Mouse (Mus musculus): ENCODE measurements around the gene Kmt2b. TPM values are rescaled to one million over a fixed set of nuclear protein-coding genes. Genes with fewer than 3 reads are reported as not detected.

Kmt2b gene
- polyA plus RNA-seq, 1 experiment from 2014 or later: 14.3 TPM

DNA sequence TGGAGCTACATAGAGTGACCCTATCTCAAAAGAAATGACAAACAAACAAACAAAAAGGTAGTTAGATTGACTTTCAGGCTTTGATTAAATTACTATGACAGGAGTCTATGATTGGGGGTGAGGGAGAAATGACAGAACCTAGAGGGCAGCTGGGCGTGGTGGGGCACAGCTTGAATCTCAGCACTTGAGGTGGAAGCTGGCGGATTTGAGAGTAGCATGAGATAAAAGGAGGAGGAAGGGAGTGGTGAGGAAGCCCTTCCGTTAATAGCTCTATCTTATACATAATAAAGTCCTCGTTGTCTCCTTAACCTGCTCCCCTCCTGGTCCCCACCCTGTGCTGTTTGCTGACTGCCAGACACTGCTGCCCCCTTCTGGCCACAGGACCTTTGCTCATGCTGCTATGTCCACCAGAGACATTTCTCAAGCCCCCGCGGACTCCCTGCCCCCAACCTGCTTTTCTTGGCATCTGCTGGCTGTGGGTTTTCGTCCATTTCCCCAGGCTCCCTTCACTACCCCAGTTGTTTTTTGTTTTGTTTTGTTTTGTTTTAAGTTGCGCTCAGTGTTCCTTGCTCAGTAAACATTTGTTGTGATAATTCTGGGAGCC lies 19.3 kb upstream of the Kmt2b start:
- Histone ChIP-seq H3K4me1 (replicated peaks; ENCODE audit: control insufficient read depth, insufficient read depth, low read length) (no peaks in the 10 kb centered on the region), H3K9me3 (ENCODE audit: control insufficient read depth, low read length) (no peaks in the 10 kb centered on the region), H3K27ac (ENCODE audit: low read depth, low read length) (no peak overlapping the region), H3K4me2 (ENCODE audit: low read depth, low read length, severe bottlenecking) (no peak overlapping the region), H3K4me3 (ENCODE audit: low read depth, low read length) (no peak overlapping the region), H3K9ac (ENCODE audit: low read length) (no peak overlapping the region), H3K27me3 (ENCODE audit: control insufficient read depth, insufficient read depth, low read length) (no peaks in the 10 kb centered on the region), H3K36me3 (ENCODE audit: control insufficient read depth, insufficient read depth, low read length) (no peaks in the 10 kb centered on the region)
- WGBS: 32% methylated on average over 8 of the region's 8 CpGs
- peak; percentile 78 for DNase-seq (ENCODE audit: low spot score)
- peak; percentile 56 for ATAC-seq (replicated peaks; ENCODE audit: low FRiP score)

DNA sequence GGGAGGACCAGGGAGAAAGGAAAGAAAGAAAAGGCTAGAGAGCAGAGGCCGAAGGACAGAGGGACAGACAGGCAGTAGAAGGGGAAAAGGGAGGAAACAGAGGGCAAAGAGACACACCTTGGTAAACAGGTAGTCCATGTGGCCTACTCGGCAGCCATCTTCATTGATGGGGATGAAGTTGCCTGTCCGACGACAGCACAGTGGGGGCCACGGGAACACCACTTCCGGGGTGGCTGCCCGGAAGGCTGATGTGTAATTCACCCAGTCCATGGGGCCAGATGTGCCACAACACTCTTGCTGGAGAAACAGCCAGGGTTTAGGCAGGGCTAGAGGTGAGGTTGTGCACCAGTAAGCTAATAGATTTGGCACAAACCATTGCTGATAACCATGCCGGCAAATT lies 16.4 kb upstream of the Kmt2b start:
- no peaks in the 10 kb centered on the region for H3K27me3 ChIP-seq (ENCODE audit: control insufficient read depth, insufficient read depth, low read length)
- no peak overlapping the region for H3K4me3 ChIP-seq (ENCODE audit: low read depth, low read length)
- no peak overlapping the region for H3K9ac ChIP-seq (ENCODE audit: low read length)
- no peaks in the 10 kb centered on the region for H3K9me3 ChIP-seq (ENCODE audit: control insufficient read depth, low read length)
- no peak overlapping the region for H3K4me2 ChIP-seq (ENCODE audit: low read depth, low read length, severe bottlenecking)
- DNase-seq (ENCODE audit: low spot score) (no peak), ATAC-seq (replicated peaks; ENCODE audit: low FRiP score) (no peak)
- H3K4me1 ChIP-seq (replicated peaks; ENCODE audit: control insufficient read depth, insufficient read depth, low read length): no peaks in the 10 kb centered on the region
- 89% methylated on average over 8 of the region's 8 CpGs for WGBS
- H3K27ac ChIP-seq (ENCODE audit: low read depth, low read length): no peak overlapping the region
- no peaks in the 10 kb centered on the region for H3K36me3 ChIP-seq (ENCODE audit: control insufficient read depth, insufficient read depth, low read length)

DNA sequence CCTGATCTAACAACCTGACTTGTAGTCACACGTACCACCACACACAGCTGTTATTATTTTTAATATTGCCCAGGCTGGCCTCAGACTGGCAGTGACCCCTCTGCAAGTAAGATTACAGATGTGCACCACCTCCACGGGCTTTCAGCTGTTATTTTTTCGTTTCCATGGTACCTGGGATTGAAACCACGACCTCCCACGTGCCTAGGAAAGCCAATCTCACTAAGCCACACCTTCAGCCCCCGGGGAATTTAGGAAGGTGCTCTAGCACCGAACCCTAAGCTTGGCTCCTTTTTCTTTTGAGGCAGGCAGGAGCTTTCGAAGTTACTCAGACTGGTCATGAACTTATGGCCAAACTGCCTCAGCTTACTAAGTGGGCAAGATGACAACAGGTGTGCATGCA lies 15.9 kb upstream of the Kmt2b start:
- Histone ChIP-seq H3K9me3 (ENCODE audit: control insufficient read depth, low read length) (no peaks in the 10 kb centered on the region), H3K36me3 (ENCODE audit: control insufficient read depth, insufficient read depth, low read length) (no peaks in the 10 kb centered on the region), H3K4me1 (replicated peaks; ENCODE audit: control insufficient read depth, insufficient read depth, low read length) (no peaks in the 10 kb centered on the region), H3K27me3 (ENCODE audit: control insufficient read depth, insufficient read depth, low read length) (no peaks in the 10 kb centered on the region), H3K4me3 (ENCODE audit: low read depth, low read length) (no peak overlapping the region), H3K27ac (ENCODE audit: low read depth, low read length) (no peak overlapping the region), H3K4me2 (ENCODE audit: low read depth, low read length, severe bottlenecking) (no peak overlapping the region), H3K9ac (ENCODE audit: low read length) (no peak overlapping the region)
- no peak for ATAC-seq (replicated peaks; ENCODE audit: low FRiP score)
- WGBS: 71% methylated on average over 8 of the region's 8 CpGs
- DNase-seq (ENCODE audit: low spot score): no peak

DNA sequence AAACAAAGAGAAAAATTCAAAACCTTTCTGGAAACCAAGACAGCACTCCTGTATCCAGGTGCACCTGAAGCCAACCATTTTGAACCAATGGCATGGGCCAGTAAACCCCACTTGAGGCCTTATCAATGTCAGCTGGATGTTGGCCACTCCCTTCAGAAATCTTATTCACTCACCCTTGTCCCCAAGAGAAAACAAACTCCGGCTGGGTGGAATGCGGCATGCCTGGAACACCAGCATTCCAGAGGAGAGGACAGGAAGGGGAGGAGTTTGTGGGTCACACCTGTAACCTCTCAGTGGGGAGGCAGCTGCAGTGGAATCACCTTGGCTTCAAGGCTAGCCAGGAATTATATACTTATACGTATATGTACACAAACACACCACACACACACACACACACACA lies 14.1 kb upstream of the Kmt2b start:
- no peaks in the 10 kb centered on the region for H3K36me3 ChIP-seq (ENCODE audit: control insufficient read depth, insufficient read depth, low read length)
- H3K9ac ChIP-seq (ENCODE audit: low read length): no peak overlapping the region
- H3K4me3 ChIP-seq (ENCODE audit: low read depth, low read length): no peak overlapping the region
- DNase-seq (ENCODE audit: low spot score): no peak
- ATAC-seq (replicated peaks; ENCODE audit: low FRiP score): no peak
- no peaks in the 10 kb centered on the region for H3K9me3 ChIP-seq (ENCODE audit: control insufficient read depth, low read length)
- no peak overlapping the region for H3K27ac ChIP-seq (ENCODE audit: low read depth, low read length)
- H3K27me3 ChIP-seq (ENCODE audit: control insufficient read depth, insufficient read depth, low read length): no peaks in the 10 kb centered on the region
- H3K4me2 ChIP-seq (ENCODE audit: low read depth, low read length, severe bottlenecking): no peak overlapping the region
- H3K4me1 ChIP-seq (replicated peaks; ENCODE audit: control insufficient read depth, insufficient read depth, low read length): no peaks in the 10 kb centered on the region
- 72% methylated on average over 3 of the region's 3 CpGs for WGBS

DNA sequence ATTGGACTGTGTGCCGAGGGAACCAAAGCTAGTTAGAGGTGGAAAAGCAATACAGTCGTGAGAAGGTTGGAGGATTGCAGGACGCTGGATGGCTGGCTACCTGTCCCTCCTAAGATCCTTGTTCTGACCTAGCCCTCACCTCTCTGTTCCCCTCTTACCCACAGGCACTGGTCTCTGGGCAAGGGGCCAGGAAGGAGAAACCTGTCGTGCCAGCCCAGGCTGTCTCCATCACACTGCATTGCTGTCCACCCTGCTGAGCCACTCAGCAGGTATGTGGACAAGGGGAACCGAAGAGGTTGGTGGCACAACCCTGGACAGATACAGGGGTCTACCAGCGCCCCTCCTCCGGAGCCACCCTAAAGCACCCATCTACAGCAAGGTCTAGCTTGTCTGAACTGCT lies 12.1 kb upstream of the Kmt2b start:
- Histone ChIP-seq H3K36me3 (ENCODE audit: control insufficient read depth, insufficient read depth, low read length) (no peaks in the 10 kb centered on the region), H3K27me3 (ENCODE audit: control insufficient read depth, insufficient read depth, low read length) (no peaks in the 10 kb centered on the region), H3K4me1 (replicated peaks; ENCODE audit: control insufficient read depth, insufficient read depth, low read length) (no peaks in the 10 kb centered on the region), H3K4me3 (ENCODE audit: low read depth, low read length) (no peak overlapping the region), H3K9me3 (ENCODE audit: control insufficient read depth, low read length) (no peaks in the 10 kb centered on the region), H3K27ac (ENCODE audit: low read depth, low read length) (no peak overlapping the region), H3K4me2 (ENCODE audit: low read depth, low read length, severe bottlenecking) (no peak overlapping the region), H3K9ac (ENCODE audit: low read length) (no peak overlapping the region)
- WGBS: 76% methylated on average over 7 of the region's 7 CpGs
- ATAC-seq (replicated peaks; ENCODE audit: low FRiP score) (no peak), DNase-seq (ENCODE audit: low spot score) (no peak)

DNA sequence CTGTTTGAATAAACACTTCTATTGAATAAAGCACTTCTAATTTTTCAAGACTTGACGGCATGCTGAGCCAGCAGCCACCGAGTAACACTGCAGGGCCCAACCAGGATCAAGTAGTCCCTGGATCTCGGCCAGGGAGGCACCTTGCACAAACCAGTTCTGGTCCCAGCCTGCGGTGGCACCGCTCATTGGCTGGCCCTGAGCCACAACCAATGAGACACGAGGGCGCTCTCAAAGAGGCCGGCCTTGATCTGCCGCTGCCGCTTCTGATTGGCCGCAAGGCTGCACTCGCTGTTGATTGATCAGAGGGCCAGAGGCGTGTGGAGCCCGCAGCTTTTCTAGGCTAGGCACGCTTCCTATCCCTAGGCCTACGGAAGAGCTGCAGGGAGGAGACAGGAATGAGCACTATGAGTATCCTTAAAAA lies 11.4 kb upstream of the Kmt2b start:
- WGBS: 3% methylated on average over 16 of the region's 16 CpGs
- H3K9ac ChIP-seq (ENCODE audit: low read length): no peak overlapping the region

DNA sequence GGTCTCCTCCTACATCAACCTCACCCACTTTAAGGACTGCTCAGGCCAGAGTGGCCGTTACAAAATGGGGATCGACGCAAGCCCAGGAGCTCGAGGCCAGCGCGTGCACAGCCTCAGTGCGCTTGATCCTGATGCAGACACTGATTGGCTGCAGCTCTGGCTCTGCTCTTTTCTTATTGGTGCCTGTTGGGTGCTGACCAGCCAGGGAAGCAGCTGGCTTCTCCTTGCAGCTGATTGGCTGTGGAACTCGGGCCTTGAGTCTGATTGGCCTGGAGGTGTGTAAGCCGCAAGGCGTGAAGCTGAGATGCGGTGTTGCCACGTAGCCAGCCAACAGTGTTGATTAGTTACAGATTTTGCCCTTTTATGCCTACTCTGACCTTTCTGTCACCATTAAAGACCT lies 10.3 kb upstream of the Kmt2b start, which contains the start of gene Zbtb32:
Zbtb32 (minus strand) TSS at position 124 of the 400 bp plus-strand sequence.
- H3K4me1 ChIP-seq (replicated peaks; ENCODE audit: control insufficient read depth, insufficient read depth, low read length): no peaks in the 10 kb centered on the region
- no peak for DNase-seq (ENCODE audit: low spot score)
- no peak for ATAC-seq (replicated peaks; ENCODE audit: low FRiP score)
- no peaks in the 10 kb centered on the region for H3K27me3 ChIP-seq (ENCODE audit: control insufficient read depth, insufficient read depth, low read length)
- H3K4me3 ChIP-seq (ENCODE audit: low read depth, low read length): no peak within 1 kb of the TSS
- H3K9ac ChIP-seq (ENCODE audit: low read length): no peak within 1 kb of the TSS
- 93% methylated on average over 12 of the region's 12 CpGs for WGBS
- no peaks in the 10 kb centered on the region for H3K9me3 ChIP-seq (ENCODE audit: control insufficient read depth, low read length)
- peak within 1 kb of the TSS; percentile 26; the same call in 1 of the 2 replicates for H3K4me2 ChIP-seq (ENCODE audit: low read depth, low read length, severe bottlenecking)
- H3K36me3 ChIP-seq (ENCODE audit: control insufficient read depth, insufficient read depth, low read length): no peaks in the 10 kb centered on the region
- no peak within 1 kb of the TSS for H3K27ac ChIP-seq (ENCODE audit: low read depth, low read length)

More for the DNA sequence above, 11.4 kb upstream of the Kmt2b start:
- Histone ChIP-seq H3K4me3 (ENCODE audit: low read depth, low read length) (no peak overlapping the region), H3K36me3 (ENCODE audit: control insufficient read depth, insufficient read depth, low read length) (no peaks in the 10 kb centered on the region), H3K4me2 (ENCODE audit: low read depth, low read length, severe bottlenecking) (peak overlapping the region; percentile 26; the same call in 1 of the 2 replicates), H3K27ac (ENCODE audit: low read depth, low read length) (no peak overlapping the region), H3K4me1 (replicated peaks; ENCODE audit: control insufficient read depth, insufficient read depth, low read length) (no peaks in the 10 kb centered on the region), H3K27me3 (ENCODE audit: control insufficient read depth, insufficient read depth, low read length) (no peaks in the 10 kb centered on the region), H3K9me3 (ENCODE audit: control insufficient read depth, low read length) (no peaks in the 10 kb centered on the region)
- peak; percentile 92 for DNase-seq (ENCODE audit: low spot score)
- peak; percentile 98 for ATAC-seq (replicated peaks; ENCODE audit: low FRiP score)

DNA sequence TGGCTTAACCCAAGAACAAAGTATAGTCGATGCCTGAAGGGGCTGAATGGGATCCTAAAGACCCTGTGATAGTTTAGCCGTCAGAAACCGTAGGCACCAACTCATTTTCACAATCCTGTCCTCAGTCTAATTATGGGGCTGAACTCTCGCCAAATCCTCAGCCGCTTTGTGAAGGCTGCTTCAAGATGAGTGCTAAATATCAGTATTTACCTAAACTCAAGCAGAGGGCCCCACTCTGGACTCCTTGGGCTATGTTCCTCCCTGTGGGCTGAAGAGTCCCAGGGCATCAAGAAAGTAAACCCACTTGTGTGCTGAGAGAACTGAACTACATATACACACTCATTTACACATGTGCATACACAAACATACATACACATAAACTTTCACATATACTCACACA lies 8.3 kb upstream of the Kmt2b start:
- DNase-seq (ENCODE audit: low spot score): no peak
- 75% methylated on average over 5 of the region's 5 CpGs for WGBS
- no peak overlapping the region for H3K4me3 ChIP-seq (ENCODE audit: low read depth, low read length)
- ATAC-seq (replicated peaks; ENCODE audit: low FRiP score): no peak
- no peaks in the 10 kb centered on the region for H3K9me3 ChIP-seq (ENCODE audit: control insufficient read depth, low read length)
- no peak overlapping the region for H3K27ac ChIP-seq (ENCODE audit: low read depth, low read length)
- no peaks in the 10 kb centered on the region for H3K36me3 ChIP-seq (ENCODE audit: control insufficient read depth, insufficient read depth, low read length)
- no peaks in the 10 kb centered on the region for H3K4me1 ChIP-seq (replicated peaks; ENCODE audit: control insufficient read depth, insufficient read depth, low read length)
- H3K4me2 ChIP-seq (ENCODE audit: low read depth, low read length, severe bottlenecking): no peak overlapping the region
- no peak overlapping the region for H3K9ac ChIP-seq (ENCODE audit: low read length)
- no peaks in the 10 kb centered on the region for H3K27me3 ChIP-seq (ENCODE audit: control insufficient read depth, insufficient read depth, low read length)

DNA sequence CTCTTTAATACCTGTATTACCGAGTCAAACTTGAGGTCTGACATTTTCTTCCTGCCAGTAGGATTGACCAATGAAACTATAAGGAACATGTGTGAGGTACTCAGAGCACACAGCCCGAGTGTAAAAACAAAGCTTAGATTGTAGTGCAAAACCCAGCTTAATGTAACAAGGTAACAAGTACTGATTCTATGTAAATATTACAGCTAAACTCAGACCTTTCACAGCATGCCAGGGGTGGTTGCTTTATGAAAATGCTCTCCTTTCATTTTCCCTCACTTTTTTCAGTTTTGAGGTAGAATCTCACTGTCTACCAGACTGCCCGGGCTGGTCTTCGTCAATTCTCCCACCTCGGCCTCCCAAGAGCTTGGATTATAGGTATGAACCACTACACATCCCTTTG lies 7.6 kb upstream of the Kmt2b start:
- 86% methylated on average over 5 of the region's 5 CpGs for WGBS

More for the DNA sequence above, 7.6 kb upstream of the Kmt2b start:
- Histone ChIP-seq H3K9ac (ENCODE audit: low read length) (no peak overlapping the region; the same call in 1 of the 2 replicates), H3K36me3 (ENCODE audit: control insufficient read depth, insufficient read depth, low read length) (no peaks in the 10 kb centered on the region), H3K4me3 (ENCODE audit: low read depth, low read length) (no peak overlapping the region), H3K27me3 (ENCODE audit: control insufficient read depth, insufficient read depth, low read length) (no peaks in the 10 kb centered on the region), H3K4me1 (replicated peaks; ENCODE audit: control insufficient read depth, insufficient read depth, low read length) (no peaks in the 10 kb centered on the region), H3K9me3 (ENCODE audit: control insufficient read depth, low read length) (no peaks in the 10 kb centered on the region), H3K4me2 (ENCODE audit: low read depth, low read length, severe bottlenecking) (no peak overlapping the region), H3K27ac (ENCODE audit: low read depth, low read length) (no peak overlapping the region)
- DNase-seq (ENCODE audit: low spot score): no peak
- no peak for ATAC-seq (replicated peaks; ENCODE audit: low FRiP score)
